Mouse (Mus musculus): ENCODE measurements around the gene Ftl1. TPM values are rescaled to one million over a fixed set of nuclear protein-coding genes. Genes with fewer than 3 reads are reported as not detected.
"Not testable (repeated sequence)": the region's sequence is repeated elsewhere in the genome, so short reads cannot be mapped to it uniquely, and the experiment has no call there.

Gene Ftl1
- polyA plus RNA-seq, 1 experiment from 2014 or later = 7,209 TPM

- no peak for DNase-seq (ENCODE audit: low spot score)
- H3K27ac ChIP-seq = peak overlapping the region; percentile 94
- peaks cover 23% of the 10 kb centered on the region for H3K4me1 ChIP-seq (replicated peaks)
- WGBS = 34% methylated on average over 7 of the region's 7 CpGs
- H3K4me3 ChIP-seq = peak overlapping the region; percentile 84
- peaks cover 35% of the 10 kb centered on the region for H3K36me3 ChIP-seq
- no peaks in the 10 kb centered on the region for H3K9me3 ChIP-seq
- no peaks in the 10 kb centered on the region for H3K27me3 ChIP-seq (ENCODE audit: insufficient read depth, poor library complexity, severe bottlenecking)
These were observed 7.5 kb upstream of the Ftl1 start for GRCm38 (mm10) chr7:45467090-45467670.

- Histone ChIP-seq H3K4me1 (replicated peaks) (peaks cover 28% of the 10 kb centered on the region), H3K9me3 (no peaks in the 10 kb centered on the region), H3K27me3 (ENCODE audit: insufficient read depth, poor library complexity, severe bottlenecking) (no peaks in the 10 kb centered on the region), H3K27ac (peak within 1 kb of the TSS; percentile 94), H3K36me3 (peaks cover 40% of the 10 kb centered on the region), H3K4me3 (peak within 1 kb of the TSS; percentile 84)
- under 1% methylated on average over 54 of the region's 58 CpGs for WGBS
- peak; percentile 96 for DNase-seq (ENCODE audit: low spot score)
These were observed 6.8 kb upstream of the Ftl1 start, which contains the start of gene Bax for GRCm38 (mm10) chr7:45466283-45467089. Gene Bax, minus strand, starts transcription at chr7:45466898.

GRCm38 (mm10) chr7:45465549-45465948 lies 5.9 kb upstream of the Ftl1 start:
- Histone ChIP-seq H3K4me3 (peak overlapping the region; percentile 84), H3K27me3 (ENCODE audit: insufficient read depth, poor library complexity, severe bottlenecking) (no peaks in the 10 kb centered on the region), H3K27ac (peak overlapping the region; percentile 94), H3K4me1 (replicated peaks) (peaks cover 37% of the 10 kb centered on the region), H3K36me3 (peaks cover 49% of the 10 kb centered on the region), H3K9me3 (no peaks in the 10 kb centered on the region)
- 84% methylated on average over 9 of the region's 9 CpGs for WGBS
- no peak for DNase-seq (ENCODE audit: low spot score)

- H3K27me3 ChIP-seq (ENCODE audit: insufficient read depth, poor library complexity, severe bottlenecking) = no peaks in the 10 kb centered on the region
- H3K4me1 ChIP-seq (replicated peaks) = peaks cover 41% of the 10 kb centered on the region
- H3K36me3 ChIP-seq = peaks cover 49% of the 10 kb centered on the region
- no peaks in the 10 kb centered on the region for H3K9me3 ChIP-seq
- DNase-seq (ENCODE audit: low spot score) = no peak
- H3K27ac ChIP-seq = 0 out of 2 replicates have a peak overlapping the region, but pooled peaks have one; percentile 94
- H3K4me3 ChIP-seq = peak overlapping the region; percentile 84
- WGBS = 95% methylated on average over 12 of the region's 12 CpGs
These were observed 5.4 kb upstream of the Ftl1 start for GRCm38 (mm10) chr7:45465112-45465511.

- WGBS = 95% methylated on average over 7 of the region's 7 CpGs
These were observed 4.5 kb upstream of the Ftl1 start for GRCm38 (mm10) chr7:45463987-45464778.

GRCm38 (mm10) chr7:45462868-45463267 lies 3.2 kb upstream of the Ftl1 start:
- H3K4me3 ChIP-seq; H3K27ac ChIP-seq; H3K9me3 ChIP-seq; H3K27me3 ChIP-seq (ENCODE audit: insufficient read depth, poor library complexity, severe bottlenecking); DNase-seq (ENCODE audit: low spot score): not testable (repeated sequence)
- 81% methylated on average over 4 of the region's 4 CpGs for WGBS
- Histone ChIP-seq H3K36me3 (peaks cover 58% of the 10 kb centered on the region), H3K4me1 (replicated peaks) (peaks cover 52% of the 10 kb centered on the region)

More at GRCm38 (mm10) chr7:45463987-45464778, 4.5 kb upstream of the Ftl1 start:
- Histone ChIP-seq H3K9me3 (no peaks in the 10 kb centered on the region), H3K27me3 (ENCODE audit: insufficient read depth, poor library complexity, severe bottlenecking) (no peaks in the 10 kb centered on the region), H3K4me1 (replicated peaks) (peaks cover 44% of the 10 kb centered on the region), H3K27ac (no peak overlapping the region), H3K4me3 (no peak overlapping the region; the same call in 1 of the 2 replicates), H3K36me3 (peaks cover 49% of the 10 kb centered on the region)
- no peak for DNase-seq (ENCODE audit: low spot score)

- peaks cover 56% of the 10 kb centered on the region for H3K4me1 ChIP-seq (replicated peaks)
- no peaks in the 10 kb centered on the region for H3K9me3 ChIP-seq
- no peak overlapping the region for H3K27ac ChIP-seq
- H3K27me3 ChIP-seq (ENCODE audit: insufficient read depth, poor library complexity, severe bottlenecking) = no peaks in the 10 kb centered on the region
- no peak for DNase-seq (ENCODE audit: low spot score)
- peaks cover 63% of the 10 kb centered on the region for H3K36me3 ChIP-seq
- 92% methylated on average over 4 of the region's 4 CpGs for WGBS
- H3K4me3 ChIP-seq = no peak overlapping the region
These were observed 2.6 kb upstream of the Ftl1 start for GRCm38 (mm10) chr7:45462325-45462724.

- DNase-seq (ENCODE audit: low spot score) = no peak
- Histone ChIP-seq H3K36me3 (peaks cover 69% of the 10 kb centered on the region), H3K4me1 (replicated peaks) (peaks cover 57% of the 10 kb centered on the region), H3K4me3 (no peak overlapping the region), H3K9me3 (no peaks in the 10 kb centered on the region), H3K27ac (peak overlapping the region; percentile 96; the same call in 1 of the 2 replicates), H3K27me3 (ENCODE audit: insufficient read depth, poor library complexity, severe bottlenecking) (no peaks in the 10 kb centered on the region)
- WGBS = 93% methylated on average over 4 of the region's 4 CpGs
These were observed 2.1 kb upstream of the Ftl1 start for GRCm38 (mm10) chr7:45461781-45462180.

- Histone ChIP-seq H3K4me1 (replicated peaks) (peaks cover 60% of the 10 kb centered on the region), H3K27me3 (ENCODE audit: insufficient read depth, poor library complexity, severe bottlenecking) (no peaks in the 10 kb centered on the region)
- 51% methylated on average over 5 of the region's 5 CpGs for WGBS
These were observed 1.6 kb upstream of the Ftl1 start for GRCm38 (mm10) chr7:45461326-45461725.

GRCm38 (mm10) chr7:45460860-45461314 lies 1.2 kb upstream of the Ftl1 start:
- H3K4me3 ChIP-seq = peak overlapping the region; percentile 91
- peaks cover 55% of the 10 kb centered on the region for H3K4me1 ChIP-seq (replicated peaks)
- peak; percentile 55 for DNase-seq (ENCODE audit: low spot score)
- peaks cover 76% of the 10 kb centered on the region for H3K36me3 ChIP-seq
- WGBS = 32% methylated on average over 13 of the region's 13 CpGs
- H3K27me3 ChIP-seq (ENCODE audit: insufficient read depth, poor library complexity, severe bottlenecking) = no peaks in the 10 kb centered on the region
- no peaks in the 10 kb centered on the region for H3K9me3 ChIP-seq
- H3K27ac ChIP-seq = peak overlapping the region; percentile 96

More at GRCm38 (mm10) chr7:45461326-45461725, 1.6 kb upstream of the Ftl1 start:
- no peaks in the 10 kb centered on the region for H3K9me3 ChIP-seq
- H3K36me3 ChIP-seq = peaks cover 72% of the 10 kb centered on the region
- peak; percentile 14 for DNase-seq (ENCODE audit: low spot score)
- peak overlapping the region; percentile 96 for H3K27ac ChIP-seq
- peak overlapping the region; percentile 91; the same call in 1 of the 2 replicates for H3K4me3 ChIP-seq

- Histone ChIP-seq H3K27ac (peak overlapping the region; percentile 96), H3K4me1 (replicated peaks) (peaks cover 50% of the 10 kb centered on the region), H3K9me3 (no peaks in the 10 kb centered on the region), H3K4me3 (peak overlapping the region; percentile 91), H3K27me3 (ENCODE audit: insufficient read depth, poor library complexity, severe bottlenecking) (no peaks in the 10 kb centered on the region), H3K36me3 (peaks cover 78% of the 10 kb centered on the region)
- DNase-seq (ENCODE audit: low spot score) = peak; percentile 18
- WGBS = 77% methylated on average over 7 of the region's 7 CpGs
These were observed 693 bp upstream of the Ftl1 start for GRCm38 (mm10) chr7:45460377-45460776.

GRCm38 (mm10) chr7:45458748-45459563 lies 728 bp downstream of the Ftl1 start:
- peak; percentile 88 for DNase-seq (ENCODE audit: low spot score)
- Histone ChIP-seq H3K36me3 (peaks cover 78% of the 10 kb centered on the region), H3K4me3 (peak overlapping the region; percentile 91), H3K4me1 (replicated peaks) (peaks cover 44% of the 10 kb centered on the region), H3K9me3 (no peaks in the 10 kb centered on the region), H3K27ac (peak overlapping the region; percentile 96), H3K27me3 (ENCODE audit: insufficient read depth, poor library complexity, severe bottlenecking) (no peaks in the 10 kb centered on the region)
- under 1% methylated on average over 43 of the region's 43 CpGs for WGBS
